Mouse (Mus musculus) T-helper 17 cell (primary cell): Measurements from ENCODE around the gene Nol3.

Source experiments
- in situ Hi-C, 2 experiments: fragments of 300-600 bp; cut with MboI, MseI; formaldehyde crosslinking; loops; 1 replicate in 1 of 2; 2 replicates in 1 of 2; pipeline ENCODE4 v1.15.1; 2025; ENCODE audit warnings: high pct_unique_total_duplicates in 2 of 2

The Nol3 gene

GRCm38 (mm10) chr8:105288958-105289732 is 13.2 kb downstream of the Nol3 start:
- in situ Hi-C loops, result no loop called here

GRCm38 (mm10) chr8:105289805-105290460 is 14.0 kb downstream of the Nol3 start, which contains the start of gene 4931428F04Rik:
Gene 4931428F04Rik (minus strand): TSS chr8:105289864.
- in situ Hi-C loops, result loop anchor here in 1 of 2 experiments (5.0 kb wide), 1 partner anchor 57 kb away; the partner anchor contains the start of genes Fhod1 and Slc9a5

GRCm38 (mm10) chr8:105290554-105291314 is 14.8 kb downstream of the Nol3 start:
- in situ Hi-C loops, result loop anchor here in 1 of 2 experiments (5.0 kb wide), 1 partner anchor 57 kb away; the partner anchor contains the start of genes Fhod1 and Slc9a5

GRCm38 (mm10) chr8:105291364-105291763 is 15.4 kb downstream of the Nol3 start:
- in situ Hi-C loops, result loop anchor here in 1 of 2 experiments (5.0 kb wide), 1 partner anchor 56 kb away; the partner anchor contains the start of genes Fhod1 and Slc9a5

- in situ Hi-C loops, result loop anchor here in 1 of 2 experiments (5.0 kb wide), 1 partner anchor 55 kb away; the partner anchor contains the start of genes Fhod1 and Slc9a5
Observed at GRCm38 (mm10) chr8:105291802-105292201, 15.9 kb downstream of the Nol3 start.

- in situ Hi-C loops, result loop anchor here in 1 of 2 experiments (5.0 kb wide), 1 partner anchor 55 kb away; the partner anchor contains the start of genes Fhod1 and Slc9a5
Observed at GRCm38 (mm10) chr8:105292471-105292870, 16.5 kb downstream of the Nol3 start.

- in situ Hi-C loops, result loop anchor here in 1 of 2 experiments (5.0 kb wide), 1 partner anchor 54 kb away; the partner anchor contains the start of genes Fhod1 and Slc9a5
Observed at GRCm38 (mm10) chr8:105293405-105293804, 17.5 kb downstream of the Nol3 start.

- in situ Hi-C loops, result loop anchor here in 1 of 2 experiments (5.0 kb wide), 1 partner anchor 53 kb away; the partner anchor contains the start of genes Fhod1 and Slc9a5
Observed at GRCm38 (mm10) chr8:105294776-105295175, 18.8 kb downstream of the Nol3 start.

- in situ Hi-C loops, result no loop called here
Observed at GRCm38 (mm10) chr8:105295256-105295655, 19.3 kb downstream of the Nol3 start.

- in situ Hi-C loops, result no loop called here
Observed at GRCm38 (mm10) chr8:105295895-105296573, 20.1 kb downstream of the Nol3 start, which contains the start of gene Exoc3l. Gene Exoc3l (minus strand): TSS chr8:105296101.

GRCm38 (mm10) chr8:105297511-105298192 is 21.7 kb downstream of the Nol3 start, which contains the start of gene E2f4:
Gene E2f4 (plus strand): TSS chr8:105297663.
- in situ Hi-C loops, result no loop called here

GRCm38 (mm10) chr8:105298351-105299252 is 22.7 kb downstream of the Nol3 start:
- in situ Hi-C loops, result no loop called here

- in situ Hi-C loops, result no loop called here
Observed at GRCm38 (mm10) chr8:105299962-105300361, 24.0 kb downstream of the Nol3 start.

- in situ Hi-C loops, result no loop called here
Observed at GRCm38 (mm10) chr8:105303396-105303795, 27.5 kb downstream of the Nol3 start.

- in situ Hi-C loops, result no loop called here
Observed at GRCm38 (mm10) chr8:105303874-105304273, 27.9 kb downstream of the Nol3 start.

- in situ Hi-C loops, result no loop called here
Observed at GRCm38 (mm10) chr8:105304325-105305210, 28.6 kb downstream of the Nol3 start.

GRCm38 (mm10) chr8:105305211-105306145 is 29.5 kb downstream of the Nol3 start, which contains the start of gene Elmo3:
Gene Elmo3 (plus strand): TSS chr8:105305601.
- in situ Hi-C loops, result no loop called here
